Mouse (Mus musculus) central nervous system, embryonic 14 days (tissue): ENCODE data around the gene 1700018F24Rik. TPM values are rescaled to one million over a fixed set of nuclear protein-coding genes. Genes with fewer than 3 reads are reported as not detected.

Experiments
- polyA plus RNA-seq: library from polyadenylated mRNA; depleted of rRNA; stranded (reverse); fragments of >200 nt; gene quantifications from 2 replicates; pipeline ENCODE4 v1.2.3, GENCODE M21; 2012; rRNA removed

1700018F24Rik gene
- polyA plus RNA-seq = not detected in 2 replicates

GRCm38 (mm10) chr5:145042690-145043089 lies at the start of gene 1700018F24Rik:
TSS of gene 1700018F24Rik (plus strand) at chr5:145042990.

GRCm38 (mm10) chr5:145032391-145032790 lies 10.4 kb upstream of the 1700018F24Rik start, which contains the start of gene Gm4871:
TSS of gene Gm4871 (minus strand) at chr5:145032754.

GRCm38 (mm10) chr5:145083632-145084451 lies 41.1 kb downstream of the 1700018F24Rik start, which contains the start of the genes Arpc1a and Kpna7:
TSS of gene Arpc1a (plus strand) at chr5:145083830.
TSS of gene Kpna7 (minus strand) at chr5:145084030.

Other genes with a start within 250 kb of the 1700018F24Rik start
- 41.3 and 45.5 TPM in 2 replicates for gene Smurf1, start 77.1 kb upstream of the 1700018F24Rik start, polyA plus RNA-seq
- gene Gm4871, start 10.2 kb upstream of the 1700018F24Rik start, polyA plus RNA-seq = not detected in 2 replicates
- gene Arpc1a, start 40.8 kb downstream of the 1700018F24Rik start, polyA plus RNA-seq = 219 and 224 TPM in 2 replicates
- 0.04 TPM in 1 of 2 replicates, not detected in the other for gene Kpna7, start 41.0 kb downstream of the 1700018F24Rik start, polyA plus RNA-seq
- 78.0 and 125 TPM in 2 replicates for gene Arpc1b, start 71.2 kb downstream of the 1700018F24Rik start, polyA plus RNA-seq
- 136 and 142 TPM in 2 replicates for gene Pdap1, start 97.2 kb downstream of the 1700018F24Rik start, polyA plus RNA-seq
- gene Bud31, start 97.4 kb downstream of the 1700018F24Rik start, polyA plus RNA-seq = 164 and 179 TPM in 2 replicates
- gene Ptcd1, start 124.1 kb downstream of the 1700018F24Rik start, polyA plus RNA-seq = 18.6 TPM in 2 replicates
- gene Cpsf4, start 124.2 kb downstream of the 1700018F24Rik start, polyA plus RNA-seq = 81.8 and 87.1 TPM in 2 replicates
- gene Atp5j2, start 149.1 kb downstream of the 1700018F24Rik start, polyA plus RNA-seq = 341 and 365 TPM in 2 replicates
- gene Zkscan14, start 158.9 kb downstream of the 1700018F24Rik start, polyA plus RNA-seq = 7.0 and 7.2 TPM in 2 replicates
- gene Zkscan5, start 161.6 kb downstream of the 1700018F24Rik start, polyA plus RNA-seq = 10.1 and 10.4 TPM in 2 replicates
- gene Zfp655, start 188.7 kb downstream of the 1700018F24Rik start, polyA plus RNA-seq = 20.8 and 21.5 TPM in 2 replicates
- 19.0 and 20.9 TPM in 2 replicates for gene Zscan25, start 237.5 kb downstream of the 1700018F24Rik start, polyA plus RNA-seq